Mouse (Mus musculus) brain, embryonic 14.5 days (tissue): ENCODE results near the gene Ssmem1. TPM values are rescaled to one million over a fixed set of nuclear protein-coding genes. Genes with fewer than 3 reads are reported as not detected.
A peak's percentile ranks its signal among the peaks of the same experiment; 100 is the strongest.

Experiments
- DNase-seq: peaks from one replicate; pipeline ENCODE4 v3.0.0-alpha.2; 2011; ENCODE audit warnings: low read depth
- CTCF ChIP-seq: fragments of 200-500 bp; IDR thresholded peaks from 2 replicates; pipeline ENCODE4 v1.5.1; 2012; ENCODE audit warnings: inconsistent platforms, mild to moderate bottlenecking, moderate library complexity, borderline replicate concordance; ENCODE audit not compliant: insufficient read depth, insufficient read length; ENCODE audit errors: extremely low read depth
- POLR2A ChIP-seq: fragments of 200-500 bp; IDR thresholded peaks from 2 replicates; pipeline ENCODE4 v1.6.1; 2012; ENCODE audit warnings: mild to moderate bottlenecking, inconsistent platforms, borderline replicate concordance; ENCODE audit not compliant: poor library complexity, insufficient read depth, insufficient read length, severe bottlenecking; ENCODE audit errors: extremely low read depth
- polyA plus RNA-seq: library from polyadenylated mRNA; depleted of rRNA; stranded (reverse); fragments of >200 nt; gene quantifications from 2 replicates; pipeline ENCODE4 v1.2.3, GENCODE M21; 2012; rRNA removed

Ssmem1 gene
- 0.09 and 0.10 TPM in 2 replicates for polyA plus RNA-seq

DNA sequence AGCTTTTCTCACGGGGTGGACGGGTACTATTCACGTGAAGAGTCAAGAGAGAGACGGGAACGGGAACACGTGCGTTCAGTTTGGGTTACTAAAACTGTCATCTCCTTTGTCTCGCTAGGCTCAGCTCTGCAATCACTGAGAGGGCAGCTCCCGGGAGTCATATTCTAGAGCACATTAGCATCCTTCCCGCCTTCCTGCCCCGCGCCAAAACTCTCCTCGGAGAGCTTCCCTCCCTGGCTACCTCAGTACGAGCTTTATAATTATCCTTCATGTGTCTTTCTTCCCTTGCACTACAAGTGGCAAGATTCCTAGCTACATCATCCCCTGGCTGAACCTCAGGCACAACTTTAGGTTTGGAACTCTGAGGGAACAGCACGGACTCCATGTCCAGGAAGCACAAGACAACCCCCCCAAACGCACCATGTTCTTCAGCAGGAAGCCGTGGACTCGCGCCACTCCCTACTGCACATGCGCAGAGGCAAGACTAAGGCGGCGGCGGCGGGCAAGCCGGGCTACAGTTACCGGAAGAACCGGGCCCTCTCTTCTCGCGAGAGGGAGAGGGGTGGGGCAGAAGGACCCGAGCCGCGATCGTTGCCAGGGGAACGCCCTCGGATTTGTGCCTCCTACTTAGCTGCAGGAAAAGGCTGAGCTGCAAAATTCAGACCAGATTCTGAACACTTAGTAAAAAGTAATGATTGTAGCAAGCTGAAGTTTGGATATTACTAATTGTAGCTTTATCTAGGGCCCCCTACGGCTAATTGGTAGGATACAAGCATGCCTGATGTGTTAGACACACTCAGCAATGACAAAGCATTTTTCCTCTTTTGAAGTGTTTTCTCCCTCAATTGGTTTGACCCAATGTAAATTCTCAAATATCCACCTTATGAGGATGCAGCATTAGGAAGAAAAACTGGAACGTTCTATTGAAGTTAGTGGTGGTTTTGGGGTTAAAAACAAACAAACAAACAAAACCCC, at the start of gene Ssmem1, which contains the start of gene Tmem209:
Ssmem1 (plus strand) TSS at position 585 of the 975 bp plus-strand sequence.
Tmem209 (minus strand) TSS at position 519 of the 975 bp plus-strand sequence.
- TF ChIP-seq CTCF (no peak), POLR2A (peak; percentile 79; the same call in 1 of the 2 replicates)
- DNase-seq: peak; percentile 100

DNA sequence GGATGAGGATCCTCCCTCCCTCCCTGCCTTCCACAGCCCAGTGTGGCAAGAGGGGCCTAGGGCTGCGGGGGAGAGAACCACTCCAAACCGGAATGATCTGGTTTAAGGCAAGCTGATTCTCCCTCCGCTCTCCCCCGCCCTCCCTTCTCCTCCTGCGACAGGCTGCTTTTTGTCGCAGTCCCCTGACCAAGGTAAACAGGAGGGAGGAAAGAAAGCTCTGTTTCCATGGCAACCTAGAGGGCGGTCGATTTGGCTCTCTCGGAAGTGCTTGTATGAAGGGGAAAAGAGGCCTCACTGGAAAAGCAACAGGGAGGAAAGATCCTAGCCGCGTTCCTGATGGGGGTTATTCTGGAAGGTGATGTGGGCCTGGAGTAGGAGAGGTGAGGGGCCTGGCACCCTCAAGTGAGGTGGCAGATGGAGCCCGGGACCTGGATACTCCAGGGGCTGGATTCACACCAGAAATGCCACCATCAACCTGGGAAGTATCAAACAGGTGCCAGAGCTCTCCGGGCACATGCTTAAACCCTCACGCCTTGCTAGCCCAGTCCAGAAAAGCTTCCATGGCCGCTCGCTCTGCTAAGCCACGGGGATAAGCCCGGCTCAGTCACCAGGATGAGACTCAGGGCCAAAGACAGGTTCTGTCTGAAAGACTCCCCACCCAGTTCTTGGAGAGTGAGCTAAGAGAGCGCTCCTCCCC, 48.8 kb upstream of the Ssmem1 start:
- TF ChIP-seq POLR2A (no peak), CTCF (no peak)
- peak; percentile 99 for DNase-seq

DNA sequence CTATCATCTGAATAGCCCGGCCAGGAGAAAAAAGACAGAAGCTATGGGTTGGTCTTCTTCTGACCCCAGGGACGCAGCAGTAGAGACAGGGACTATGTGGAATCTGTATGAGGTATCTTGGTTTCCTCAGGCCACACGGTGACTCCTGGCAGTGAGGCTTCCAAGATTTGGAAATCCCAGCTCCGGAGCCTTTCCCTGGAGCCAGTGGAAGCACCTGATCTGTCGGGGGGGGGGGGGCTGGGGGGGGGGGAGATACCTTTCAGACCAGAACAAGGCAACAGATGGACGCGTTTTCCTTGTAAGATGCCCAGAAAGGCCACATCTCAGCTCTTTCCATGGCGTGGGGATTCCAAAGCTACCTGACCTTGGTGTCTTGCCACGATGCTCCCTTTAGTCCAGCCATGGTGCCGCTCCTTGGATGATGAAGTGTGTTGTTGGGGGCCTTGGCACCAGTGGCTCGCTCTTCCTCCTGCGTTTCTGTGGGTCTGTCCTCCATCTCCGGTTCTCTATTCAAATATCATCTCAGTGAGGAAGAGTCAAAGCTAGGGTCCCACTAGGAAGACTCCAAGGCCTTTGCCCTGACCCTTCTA, 47.8 kb upstream of the Ssmem1 start:
- TF ChIP-seq POLR2A (no peak), CTCF (no peak)
- no peak for DNase-seq

DNA sequence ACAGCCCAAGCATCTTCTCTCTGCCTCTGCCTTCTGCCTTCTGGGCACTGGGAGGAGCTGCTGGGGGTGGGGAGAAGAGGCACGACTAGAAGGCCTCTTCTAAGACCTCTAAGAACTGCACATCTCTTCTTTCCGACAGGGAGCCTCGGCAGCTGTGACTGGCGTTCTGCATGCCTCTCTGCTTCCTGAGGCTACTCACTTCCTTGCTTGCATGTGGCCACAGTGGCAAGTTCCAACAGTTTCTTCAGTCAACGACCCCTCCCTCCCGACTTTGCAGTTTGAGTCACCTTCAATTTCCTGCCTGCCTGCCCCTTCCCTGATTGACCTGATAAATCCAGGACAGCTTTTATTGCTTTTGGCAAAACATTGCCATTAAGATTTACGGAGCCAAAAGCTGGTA, 46.8 kb upstream of the Ssmem1 start:
- DNase-seq: no peak
- TF ChIP-seq POLR2A (no peak), CTCF (no peak)

DNA sequence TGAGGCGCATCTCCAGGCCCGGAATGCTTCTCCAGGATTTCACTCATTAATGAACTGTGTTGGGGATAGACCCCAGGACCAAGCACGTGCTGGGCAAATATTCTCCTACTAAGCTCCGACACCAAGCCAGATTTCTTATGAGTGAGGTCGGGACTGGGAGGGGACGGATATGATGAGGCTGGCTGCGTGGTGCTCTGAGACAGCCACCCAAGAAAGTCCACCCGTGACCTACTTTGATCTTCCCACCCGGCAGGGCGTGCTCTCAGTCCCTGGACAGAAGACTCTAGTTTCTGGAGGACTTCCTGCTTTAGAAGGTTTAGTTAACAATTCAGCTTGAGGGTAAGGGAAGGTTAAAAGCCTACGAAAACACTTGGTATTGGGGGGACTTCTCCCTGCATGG, 44.1 kb upstream of the Ssmem1 start:
- no peak for DNase-seq
- no peak for TF ChIP-seq CTCF
- no peak for TF ChIP-seq POLR2A

DNA sequence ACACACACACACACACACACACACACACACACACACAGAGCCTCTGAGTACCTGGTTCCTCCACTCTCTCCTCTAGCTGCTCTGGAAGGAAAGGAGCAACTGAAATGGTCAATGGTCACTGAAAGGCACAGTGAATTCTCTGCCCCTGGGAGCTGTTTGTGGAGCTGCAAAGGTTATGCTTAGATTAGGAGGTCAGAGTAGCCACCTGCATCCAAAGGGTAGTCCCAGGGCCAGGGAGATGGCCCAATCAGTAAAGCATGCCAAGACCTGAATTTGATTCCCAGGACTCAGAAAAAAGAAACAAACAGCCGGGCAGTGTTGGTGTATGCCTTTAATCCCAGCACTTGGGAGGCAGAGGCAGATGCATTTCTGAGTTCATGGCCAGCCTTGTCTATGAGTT, 41.6 kb upstream of the Ssmem1 start:
- DNase-seq: no peak
- TF ChIP-seq CTCF: no peak
- TF ChIP-seq POLR2A: no peak

DNA sequence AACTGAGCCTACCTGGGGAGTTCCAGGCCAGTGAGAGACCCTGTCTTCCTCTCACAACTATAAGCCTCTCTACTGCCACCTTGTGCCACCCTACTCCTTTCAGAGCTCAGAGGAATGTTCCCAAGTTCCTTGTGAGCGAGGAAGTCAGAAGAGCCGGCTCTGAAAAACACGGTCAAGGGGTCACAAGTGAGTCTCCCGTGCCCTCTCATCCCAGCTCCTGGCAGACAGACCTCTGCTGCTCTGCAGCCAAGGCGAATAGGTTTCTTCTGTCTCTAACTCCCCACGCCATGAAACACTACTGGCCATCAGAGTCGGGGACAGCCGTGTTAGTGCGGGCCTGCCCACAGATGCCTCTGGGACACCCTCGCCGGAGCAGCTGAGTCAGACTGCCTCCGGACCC, 41.0 kb upstream of the Ssmem1 start:
- DNase-seq: peak; percentile 77
- no peak for TF ChIP-seq POLR2A
- peak; percentile 55; the same call in 1 of the 2 replicates for TF ChIP-seq CTCF

DNA sequence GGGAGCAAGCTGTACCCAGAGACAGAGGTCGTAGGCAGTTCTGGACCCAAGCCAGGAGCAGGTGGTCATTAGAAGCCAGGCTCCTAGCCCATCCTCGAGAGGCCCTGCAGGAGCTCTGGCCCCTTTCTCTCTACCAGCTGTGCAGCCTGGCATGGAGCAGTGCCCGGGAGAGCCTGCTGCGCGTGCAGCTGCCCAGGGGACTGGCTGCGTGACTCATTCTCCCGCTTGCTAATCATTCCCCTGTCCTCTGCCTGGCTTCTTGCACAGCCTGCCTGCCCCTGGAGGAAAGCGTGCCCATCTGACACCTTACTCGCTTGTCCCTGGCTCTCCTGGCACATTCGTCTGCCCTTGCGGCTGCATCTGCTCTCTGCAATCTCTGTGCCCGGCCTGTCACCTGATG, 40.3 kb upstream of the Ssmem1 start:
- peak; percentile 81 for DNase-seq

DNA sequence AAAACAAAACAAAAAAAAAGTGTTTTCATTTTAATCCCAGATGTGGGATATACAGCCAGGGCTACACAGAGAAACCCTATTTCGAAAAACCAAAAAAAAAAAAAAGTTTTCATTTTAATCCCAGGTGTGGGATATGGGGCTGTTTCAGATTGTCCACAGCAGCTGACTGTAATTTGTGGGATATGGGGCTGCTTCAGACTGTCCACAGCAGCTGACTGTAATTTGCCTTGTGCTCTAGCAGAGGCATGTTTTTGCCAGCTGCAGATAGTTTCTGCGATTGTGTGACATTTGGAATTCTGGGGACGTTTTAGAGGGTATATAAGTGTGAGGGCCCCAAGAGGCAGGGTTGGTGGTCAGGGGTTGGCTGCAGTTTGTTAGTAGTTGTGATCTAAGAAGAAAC, 37.9 kb upstream of the Ssmem1 start:
- no peak for DNase-seq
- no peak for TF ChIP-seq CTCF
- TF ChIP-seq POLR2A: no peak

More for the DNA sequence above, 40.3 kb upstream of the Ssmem1 start:
- TF ChIP-seq CTCF (no peak), POLR2A (no peak)

DNA sequence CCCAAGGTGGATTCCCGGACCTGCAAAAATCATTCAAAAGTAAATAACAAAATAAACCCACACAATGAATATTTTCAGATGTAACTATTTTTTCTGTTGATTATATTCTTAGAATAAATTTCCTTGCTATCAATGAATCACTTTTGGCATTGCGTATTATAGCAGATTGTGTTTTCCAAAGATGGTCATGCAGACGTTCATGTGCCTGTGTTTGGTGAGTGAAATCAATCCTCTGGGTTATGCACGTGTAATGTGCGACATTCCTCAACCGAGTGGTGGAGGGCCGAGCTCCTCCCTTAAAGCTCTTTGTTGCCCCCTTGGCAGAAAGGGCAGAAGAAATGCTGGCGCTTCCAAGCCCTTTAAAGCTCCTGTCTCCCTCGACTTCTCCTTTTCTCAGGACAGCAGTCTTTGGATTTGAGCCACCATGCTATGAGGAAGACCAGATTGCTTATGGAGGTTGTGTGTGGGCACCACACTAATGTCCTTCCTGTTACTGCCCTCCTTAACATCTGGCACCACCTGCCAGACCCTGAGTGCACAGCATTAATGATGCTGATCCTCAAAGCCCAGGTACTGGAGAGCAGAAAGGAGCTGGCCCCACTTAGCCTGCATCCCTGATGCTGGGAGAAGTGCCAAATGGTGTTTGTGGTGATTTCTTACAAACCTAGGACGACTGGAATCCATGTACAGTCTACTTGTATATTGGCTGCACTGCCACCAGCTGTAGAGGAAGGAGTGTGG, 33.5 kb upstream of the Ssmem1 start:
- TF ChIP-seq POLR2A: no peak
- TF ChIP-seq CTCF: no peak
- DNase-seq: no peak
